ENCODE assay signal across 10 mouse cellular contexts in the genomic region with DNA sequence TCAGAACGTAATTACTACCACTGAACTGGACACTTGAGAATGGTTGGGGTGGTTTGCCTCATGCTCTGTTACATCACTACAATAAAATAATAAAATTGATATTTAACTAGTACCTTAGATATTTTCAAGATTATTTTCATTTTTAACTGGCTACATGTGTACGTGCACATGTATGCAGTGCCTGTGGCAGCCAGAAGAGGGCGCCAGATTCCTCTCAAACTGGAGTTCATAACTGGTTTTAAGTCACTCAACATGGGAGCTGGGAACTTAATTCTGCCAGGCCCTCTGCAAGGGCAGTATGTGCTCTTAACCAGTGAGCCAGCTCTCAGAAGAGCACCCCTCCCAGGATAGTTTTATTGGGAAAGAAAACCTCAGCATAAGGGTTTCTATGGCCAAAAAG.
DNase-seq lines count a peak whose midpoint lies in the region; TF ChIP-seq lines count a peak whose summit lies in the region.
"Had no signal": no experiment of that assay in that cellular context is flagged by ENCODE, and none has a peak within 500 bp of the region (broad histone marks: within the 10 kb centered on the region; RNA-seq: fewer than 3 reads in every experiment).

No protein-coding gene starts in this region.

- no peak for TF ChIP-seq POLR2A in kidney, adult 2 months (IDR thresholded peaks at IDR 0.05; ENCODE audit: low read depth, low read length)
- no peak for TF ChIP-seq POLR2A in testis, adult 2 months (IDR thresholded peaks at IDR 0.05; ENCODE audit: control insufficient read depth, low read depth, low read length)

- no peak overlapping the region for H3K4me3 ChIP-seq in kidney, adult 2 months (ENCODE audit: insufficient read depth, low read depth, low read length)
- H3K4me3 ChIP-seq in testis, adult 2 months (ENCODE audit: control insufficient read depth, low read depth, low read length): no peak overlapping the region
- H3K4me3 ChIP-seq: embryonic facial prominence, embryonic 13.5 days; myocyte had no signal

- no peaks in the 10 kb centered on the region for H3K27me3 ChIP-seq in kidney, adult 2 months (replicated peaks; ENCODE audit: control insufficient read depth, insufficient read depth, low read length)
- H3K27me3 ChIP-seq in testis, adult 2 months (ENCODE audit: control insufficient read depth, insufficient read depth, low read length): no peaks in the 10 kb centered on the region
- H3K27me3 ChIP-seq: embryonic facial prominence, embryonic 13.5 days had no signal

- no peak overlapping the region for H3K27ac ChIP-seq in kidney, adult 2 months (ENCODE audit: insufficient read depth, low read depth, low read length)
- H3K27ac ChIP-seq in testis, adult 2 months (ENCODE audit: control insufficient read depth, insufficient read depth, low read depth, low read length): no peak overlapping the region
- H3K27ac ChIP-seq: embryonic facial prominence, embryonic 13.5 days had no signal

- peak; percentile 20 for DNase-seq in kidney, adult 2 months
- no peak for DNase-seq in kidney, postnatal 14 days
- DNase-seq in 416B (ENCODE audit: low read depth) (peak; percentile 55), ES-CJ7 (ENCODE audit: low read depth, low spot score) (peak; percentile 54)
- peak; percentile 19 for DNase-seq in embryo, embryonic 11 days
- DNase-seq in urinary bladder, postnatal 36 days (ENCODE audit: low spot score in 2 of 2): no peak
- no peak for DNase-seq in gastrocnemius, postnatal 14 days

- no peaks in the 10 kb centered on the region for H3K36me3 ChIP-seq in kidney, adult 2 months (ENCODE audit: control insufficient read depth, insufficient read depth, low read length)
- H3K36me3 ChIP-seq in testis, adult 2 months (ENCODE audit: control insufficient read depth, insufficient read depth, low read length): no peaks in the 10 kb centered on the region
- H3K36me3 ChIP-seq: embryonic facial prominence, embryonic 13.5 days had no signal

- TF ChIP-seq CTCF in kidney, adult 2 months (conservative IDR thresholded peaks at IDR 0.05; ENCODE audit: insufficient read depth, insufficient read length, low read depth, low read length): peak; percentile 67
- peak; percentile 74; the same call in 1 of the 2 replicates for TF ChIP-seq CTCF in testis, adult 2 months (IDR thresholded peaks at IDR 0.05; ENCODE audit: control insufficient read depth, insufficient read depth, insufficient replicate concordance, low read depth, low read length)

- intact Hi-C loops in gastrocnemius, postnatal 14 days (cut with DNase I; ENCODE audit: low total_unique reads): no loop called here

- 55% methylated on average over 3 of the region's 3 CpGs for WGBS in kidney, adult 2 months

- no peaks in the 10 kb centered on the region for H3K4me1 ChIP-seq in kidney, adult 2 months (ENCODE audit: control insufficient read depth, insufficient read depth, low read length)
- no peaks in the 10 kb centered on the region for H3K4me1 ChIP-seq in testis, adult 2 months (ENCODE audit: control insufficient read depth, insufficient read depth, low read length)
- H3K4me1 ChIP-seq: embryonic facial prominence, embryonic 13.5 days had no signal

Comparison
In these comparisons a context has a peak if more than half of its experiments do, and no peak if none do; other contexts are left out.
1. DNase-seq: peak in kidney, adult 2 months (single experiment), 416B (single experiment), ES-CJ7 (single experiment) and embryo, embryonic 11 days (single experiment); none in kidney, postnatal 14 days (single experiment), urinary bladder, postnatal 36 days (0 of 2) and gastrocnemius, postnatal 14 days (single experiment).